Mouse (Mus musculus) neural tube, embryonic 12.5 days (tissue): ENCODE results near the gene Ttc39d. TPM values are rescaled to one million over a fixed set of nuclear protein-coding genes. Genes with fewer than 3 reads are reported as not detected.
A peak's percentile ranks its signal among the peaks of the same experiment; 100 is the strongest.
"Not testable (repeated sequence)": the region's sequence is repeated elsewhere in the genome, so short reads cannot be mapped to it uniquely, and the experiment has no call there.

Experiments
- ATAC-seq: fragments of 200-750 bp; cut with Nextera tagmentation; 2 replicates; pipeline ENCODE4 v1.8.0; 2017; ENCODE audit warnings: low read depth, mild to moderate bottlenecking, moderate TSS enrichment, moderate library complexity; ENCODE audit not compliant: low FRiP score
- H3K27ac ChIP-seq: fragments of 300-500 bp; sonication (generic); 2 replicates; pipeline ENCODE4 v1.5.1; 2016
- H3K27me3 ChIP-seq: fragments of 300-500 bp; sonication (generic); replicated peaks from 2 replicates; pipeline ENCODE4 v1.6.1; 2016; ENCODE audit warnings: mild to moderate bottlenecking
- H3K36me3 ChIP-seq: fragments of 300-500 bp; sonication (generic); 2 replicates; pipeline ENCODE4 v1.6.1; 2016; ENCODE audit warnings: mild to moderate bottlenecking
- H3K4me1 ChIP-seq: fragments of 300-500 bp; sonication (generic); 2 replicates; pipeline ENCODE4 v1.6.1; 2016
- H3K4me2 ChIP-seq: fragments of 300-500 bp; sonication (generic); replicated peaks from 2 replicates; pipeline ENCODE4 v1.6.1; 2016; ENCODE audit warnings: mild to moderate bottlenecking
- H3K4me3 ChIP-seq: fragments of 300-500 bp; sonication (generic); 2 replicates; pipeline ENCODE4 v1.5.1; 2016
- H3K9ac ChIP-seq: fragments of 300-500 bp; sonication (generic); 2 replicates; pipeline ENCODE4 v1.6.1; 2016; ENCODE audit warnings: mild to moderate bottlenecking
- H3K9me3 ChIP-seq: fragments of 300-500 bp; sonication (generic); 2 replicates; pipeline ENCODE4 v1.6.1; 2016; ENCODE audit warnings: mild to moderate bottlenecking
- WGBS: fragments of 180-500 bp; shearing (Covaris S2); methylation state at CpG from one replicate; pipeline ENCODE4 v1.1.7; 2016; 5-methylcytosine and 5-hydroxymethylcytosine counted together
- polyA plus RNA-seq: library from polyadenylated mRNA; unstranded; fragments of >200 nt; fragmentation: Nextera tagmentation; extraction: Ambion mirVana; gene quantifications from 2 replicates; pipeline ENCODE4 v1.2.1, GENCODE M21; 2016

The Ttc39d gene
- polyA plus RNA-seq, 1 experiment from 2014 or later: not detected

GRCm38 (mm10) chr17:80206301-80206670 lies 974 bp upstream of the Ttc39d start:
- H3K27ac ChIP-seq: peak overlapping the region; percentile 94
- H3K27me3 ChIP-seq: no peaks in the 10 kb centered on the region
- H3K4me3 ChIP-seq: peak overlapping the region; percentile 81
- under 1% methylated on average over 36 of the region's 36 CpGs for WGBS
- ATAC-seq: peak; percentile 64
- H3K4me2 ChIP-seq: peak overlapping the region; percentile 92
- H3K9me3 ChIP-seq: no peaks in the 10 kb centered on the region
- peaks cover 36% of the 10 kb centered on the region for H3K36me3 ChIP-seq
- peaks cover 11% of the 10 kb centered on the region for H3K4me1 ChIP-seq
- H3K9ac ChIP-seq: peak overlapping the region; percentile 91

- not testable (repeated sequence) for H3K9ac ChIP-seq, H3K4me1 ChIP-seq, H3K9me3 ChIP-seq, H3K4me2 ChIP-seq, H3K36me3 ChIP-seq, H3K27me3 ChIP-seq, H3K27ac ChIP-seq, H3K4me3 ChIP-seq, ATAC-seq
- 96% methylated on average over 4 of the region's 4 CpGs for WGBS
Measured at GRCm38 (mm10) chr17:80213998-80214397, 6.7 kb downstream of the Ttc39d start.

- no peak for ATAC-seq
Measured at GRCm38 (mm10) chr17:80220131-80220530, 12.9 kb downstream of the Ttc39d start.

GRCm38 (mm10) chr17:80221202-80221601 lies 13.9 kb downstream of the Ttc39d start:
- ATAC-seq: no peak
- WGBS: 70% methylated on average over 9 of the region's 9 CpGs
- H3K4me2 ChIP-seq: no peak overlapping the region
- no peaks in the 10 kb centered on the region for H3K36me3 ChIP-seq
- peaks cover 4% of the 10 kb centered on the region; the same call in 1 of the 2 replicates for H3K4me1 ChIP-seq
- H3K27me3 ChIP-seq: no peaks in the 10 kb centered on the region
- H3K9me3 ChIP-seq: no peaks in the 10 kb centered on the region
- H3K27ac ChIP-seq: no peak overlapping the region
- H3K4me3 ChIP-seq: no peak overlapping the region
- H3K9ac ChIP-seq: no peak overlapping the region

More at GRCm38 (mm10) chr17:80220131-80220530, 12.9 kb downstream of the Ttc39d start:
- Histone ChIP-seq H3K4me1 (peaks cover 4% of the 10 kb centered on the region; the same call in 1 of the 2 replicates), H3K36me3 (no peaks in the 10 kb centered on the region), H3K9me3 (no peaks in the 10 kb centered on the region), H3K4me2 (no peak overlapping the region), H3K9ac (no peak overlapping the region), H3K27ac (no peak overlapping the region), H3K27me3 (no peaks in the 10 kb centered on the region), H3K4me3 (no peak overlapping the region)
- 77% methylated on average over 2 of the region's 2 CpGs for WGBS

GRCm38 (mm10) chr17:80221890-80222628 lies 14.8 kb downstream of the Ttc39d start:
- no peaks in the 10 kb centered on the region for H3K9me3 ChIP-seq
- H3K27ac ChIP-seq: no peak overlapping the region
- 81% methylated on average over 3 of the region's 3 CpGs for WGBS
- no peaks in the 10 kb centered on the region for H3K27me3 ChIP-seq
- no peak overlapping the region for H3K9ac ChIP-seq
- H3K4me1 ChIP-seq: peaks cover 4% of the 10 kb centered on the region; the same call in 1 of the 2 replicates
- no peak overlapping the region for H3K4me2 ChIP-seq
- H3K36me3 ChIP-seq: no peaks in the 10 kb centered on the region
- no peak for ATAC-seq
- no peak overlapping the region for H3K4me3 ChIP-seq

GRCm38 (mm10) chr17:80223829-80224228 lies 16.6 kb downstream of the Ttc39d start:
- Histone ChIP-seq H3K9me3 (no peaks in the 10 kb centered on the region), H3K36me3 (no peaks in the 10 kb centered on the region), H3K4me2 (peak overlapping the region; percentile 77), H3K27ac (no peak overlapping the region), H3K9ac (peak overlapping the region; percentile 58), H3K4me1 (peaks cover 4% of the 10 kb centered on the region; the same call in 1 of the 2 replicates), H3K27me3 (no peaks in the 10 kb centered on the region), H3K4me3 (peak overlapping the region; percentile 56)
- 14% methylated on average over 9 of the region's 9 CpGs for WGBS
- ATAC-seq: peak; percentile 62

- Histone ChIP-seq H3K36me3 (no peaks in the 10 kb centered on the region), H3K9me3 (no peaks in the 10 kb centered on the region), H3K4me3 (peak within 1 kb of the TSS; percentile 56), H3K4me2 (peak within 1 kb of the TSS; percentile 77), H3K27ac (peak within 1 kb of the TSS; percentile 42), H3K9ac (peak within 1 kb of the TSS; percentile 58), H3K4me1 (peaks cover 4% of the 10 kb centered on the region; the same call in 1 of the 2 replicates), H3K27me3 (no peaks in the 10 kb centered on the region)
- ATAC-seq: peak; percentile 97
- whole genome bisulfite sequencing: under 1% methylated on average over 33 of the region's 33 CpGs
Measured at GRCm38 (mm10) chr17:80224326-80225116, 17.3 kb downstream of the Ttc39d start, which contains the start of gene Gemin6. Gemin6 (plus strand) TSS chr17:80224441.

- not testable (repeated sequence) for H3K36me3 ChIP-seq, H3K9me3 ChIP-seq, H3K27ac ChIP-seq, H3K4me1 ChIP-seq, H3K27me3 ChIP-seq
- peak overlapping the region; percentile 58 for H3K9ac ChIP-seq
- H3K4me2 ChIP-seq: peak overlapping the region; percentile 77
- WGBS: 60% methylated on average over 5 of the region's 5 CpGs
- 0 out of 2 replicates have a peak, but pooled peaks have one; percentile 11 for ATAC-seq
- H3K4me3 ChIP-seq: peak overlapping the region; percentile 56
Measured at GRCm38 (mm10) chr17:80225142-80225541, 17.9 kb downstream of the Ttc39d start.

GRCm38 (mm10) chr17:80229396-80229795 lies 22.1 kb downstream of the Ttc39d start:
- WGBS: 92% methylated on average over 2 of the region's 2 CpGs
- no peak for ATAC-seq
- Histone ChIP-seq H3K9me3 (no peaks in the 10 kb centered on the region), H3K4me1 (peaks cover 4% of the 10 kb centered on the region; the same call in 1 of the 2 replicates), H3K4me3 (no peak overlapping the region), H3K27ac (no peak overlapping the region), H3K36me3 (no peaks in the 10 kb centered on the region), H3K9ac (no peak overlapping the region), H3K4me2 (no peak overlapping the region), H3K27me3 (no peaks in the 10 kb centered on the region)

GRCm38 (mm10) chr17:80233844-80234243 lies 26.6 kb downstream of the Ttc39d start:
- no peak overlapping the region for H3K9ac ChIP-seq
- H3K4me3 ChIP-seq: no peak overlapping the region
- no peak overlapping the region for H3K27ac ChIP-seq
- no peaks in the 10 kb centered on the region for H3K27me3 ChIP-seq
- no peak for ATAC-seq
- peaks cover 14% of the 10 kb centered on the region for H3K36me3 ChIP-seq
- H3K4me2 ChIP-seq: no peak overlapping the region
- WGBS: 93% methylated on average over 5 of the region's 5 CpGs
- no peaks in the 10 kb centered on the region for H3K4me1 ChIP-seq
- H3K9me3 ChIP-seq: no peaks in the 10 kb centered on the region

GRCm38 (mm10) chr17:80234376-80234775 lies 27.1 kb downstream of the Ttc39d start:
- Histone ChIP-seq H3K9ac (no peak overlapping the region), H3K27ac (no peak overlapping the region), H3K4me2 (no peak overlapping the region), H3K36me3 (peaks cover 20% of the 10 kb centered on the region), H3K9me3 (no peaks in the 10 kb centered on the region), H3K27me3 (no peaks in the 10 kb centered on the region), H3K4me3 (no peak overlapping the region), H3K4me1 (no peaks in the 10 kb centered on the region)
- ATAC-seq: no peak
- WGBS: 93% methylated on average over 7 of the region's 7 CpGs

GRCm38 (mm10) chr17:80235477-80235876 lies 28.2 kb downstream of the Ttc39d start:
- Histone ChIP-seq H3K9ac (no peak overlapping the region), H3K4me3 (no peak overlapping the region), H3K36me3 (peaks cover 29% of the 10 kb centered on the region), H3K4me1 (no peaks in the 10 kb centered on the region), H3K27me3 (no peaks in the 10 kb centered on the region), H3K9me3 (no peaks in the 10 kb centered on the region), H3K4me2 (no peak overlapping the region), H3K27ac (no peak overlapping the region)
- ATAC-seq: no peak
- 90% methylated on average over 3 of the region's 3 CpGs for WGBS
